15 mouse cellular contexts compared by ENCODE assay signal in the genomic region with DNA sequence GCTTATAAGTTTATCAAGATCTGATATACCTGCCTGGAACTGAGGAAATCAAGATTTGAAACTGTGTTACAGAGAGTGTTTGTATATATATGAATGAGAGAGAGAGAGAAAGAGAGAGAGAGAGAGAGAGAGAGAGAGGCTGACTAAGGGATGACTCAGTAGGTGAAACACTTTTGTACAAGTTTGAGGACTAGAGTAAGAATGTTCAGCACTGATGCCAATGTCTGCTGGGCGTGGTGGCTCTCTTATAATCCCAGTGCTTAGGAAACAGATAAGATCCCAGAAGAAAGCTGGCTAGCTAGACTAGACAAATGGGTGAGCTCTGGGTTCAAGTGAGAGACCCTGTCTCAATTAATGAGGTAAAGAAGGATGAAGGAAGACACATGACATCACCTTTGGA.
"Had no signal": no experiment of that assay in that cellular context is flagged by ENCODE, and none has a peak within 500 bp of the region (broad histone marks: within the 10 kb centered on the region; RNA-seq: fewer than 3 reads in every experiment).

No protein-coding gene starts in this region.

- ATAC-seq: midbrain, embryonic 13.5 days; midbrain, embryonic 15.5 days had no signal

- H3K4me2 ChIP-seq: lung, embryonic 14.5 days; midbrain, embryonic 11.5 days; midbrain, embryonic 13.5 days; midbrain, embryonic 15.5 days; neural tube, embryonic 12.5 days; stomach, embryonic 15.5 days had no signal

- H3K4me3 ChIP-seq: megakaryocyte, embryonic 14.5 days; midbrain, embryonic 13.5 days; midbrain, embryonic 15.5 days; neural tube, embryonic 12.5 days; stomach, embryonic 15.5 days had no signal

- H3K36me3 ChIP-seq: midbrain, embryonic 13.5 days; midbrain, embryonic 15.5 days; neural tube, embryonic 12.5 days; stomach, embryonic 15.5 days had no signal

- H3K27me3 ChIP-seq: midbrain, embryonic 13.5 days; midbrain, embryonic 15.5 days; neural tube, embryonic 12.5 days; stomach, embryonic 15.5 days had no signal

- H3K9ac ChIP-seq: lung, embryonic 14.5 days; midbrain, embryonic 13.5 days; midbrain, embryonic 15.5 days; neural tube, embryonic 12.5 days; stomach, embryonic 15.5 days had no signal

- DNase-seq: lung, adult 18-20 months; lung, embryonic 14.5 days; lung, postnatal 10 days; lung, postnatal 4 days; right cerebral cortex, postnatal 14 days; thymus, adult 2 months; thymus, postnatal 14 days; thymus, postnatal 36 days had no signal

- H3K27ac ChIP-seq: midbrain, embryonic 13.5 days; midbrain, embryonic 15.5 days; neural tube, embryonic 12.5 days; stomach, embryonic 15.5 days; stomach, postnatal 0 days had no signal

- H3K9me3 ChIP-seq: megakaryocyte, embryonic 14.5 days; midbrain, embryonic 13.5 days; midbrain, embryonic 15.5 days; neural tube, embryonic 12.5 days; stomach, embryonic 15.5 days had no signal

- H3K4me1 ChIP-seq: midbrain, embryonic 13.5 days; midbrain, embryonic 15.5 days; neural tube, embryonic 12.5 days had no signal
